Mouse (Mus musculus) cortical plate, adult 2 months (tissue): Measurements from ENCODE around the gene Ahcyl1. TPM values are rescaled to one million over a fixed set of nuclear protein-coding genes. Genes with fewer than 3 reads are reported as not detected.
"Not testable (repeated sequence)": the region's sequence is repeated elsewhere in the genome, so short reads cannot be mapped to it uniquely, and the experiment has no call there.

Source experiments
- H3K27ac ChIP-seq: fragments of 200-500 bp; 2 replicates; pipeline ENCODE4 v1.5.1; 2012; ENCODE audit warnings: low read length, control low read depth, inconsistent platforms; ENCODE audit not compliant: insufficient read depth
- H3K4me1 ChIP-seq: fragments of 200-500 bp; 2 replicates; pipeline ENCODE4 v1.6.1; 2011; ENCODE audit warnings: low read length; ENCODE audit not compliant: control insufficient read depth, insufficient read depth
- H3K4me3 ChIP-seq: fragments of 200-500 bp; 2 replicates; pipeline ENCODE4 v1.5.1; 2011; ENCODE audit warnings: mild to moderate bottlenecking, low read length, control low read depth; ENCODE audit not compliant: insufficient read depth
- CTCF ChIP-seq: fragments of 200-500 bp; IDR thresholded peaks from 2 replicates; pipeline ENCODE4 v1.5.1; 2011; ENCODE audit warnings: mild to moderate bottlenecking, control low read depth, low read length; ENCODE audit not compliant: insufficient read depth; ENCODE audit errors: extremely low read depth
- POLR2A ChIP-seq: fragments of 200-500 bp; IDR thresholded peaks from 2 replicates; pipeline ENCODE4 v1.6.1; 2011; ENCODE audit warnings: mild to moderate bottlenecking, low read length, control low read depth; ENCODE audit not compliant: insufficient read depth; ENCODE audit errors: extremely low read depth
- polyA plus RNA-seq: library from polyadenylated mRNA; depleted of rRNA; stranded (reverse); fragments of >200 nt; gene quantifications from 2 replicates; pipeline ENCODE4 v1.2.3, GENCODE M21; 2012

Gene Ahcyl1
- polyA plus RNA-seq, 1 experiment: 347 TPM

DNA sequence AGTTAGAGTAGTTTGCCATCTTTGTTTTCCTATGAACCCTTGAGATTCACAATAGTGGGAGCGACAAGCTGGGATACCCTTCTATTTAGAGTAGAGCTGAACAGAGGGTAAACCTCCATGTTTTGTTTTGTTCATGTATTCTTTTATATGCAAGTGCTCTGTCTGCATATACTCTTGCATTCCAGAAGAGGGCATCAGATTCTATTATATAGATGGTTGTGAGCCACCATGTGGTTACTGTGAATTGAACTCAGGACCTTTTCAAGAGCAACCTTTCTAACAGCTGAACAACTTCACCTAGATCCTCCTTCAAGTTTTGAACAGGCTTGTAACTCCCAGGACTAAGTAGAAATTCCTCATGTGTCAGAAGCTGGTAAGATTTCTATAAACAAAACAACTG lies 37.4 kb downstream of the Ahcyl1 start:
- Histone ChIP-seq H3K4me1 (no peaks in the 10 kb centered on the region), H3K4me3 (no peak overlapping the region), H3K27ac (no peak overlapping the region)
- TF ChIP-seq CTCF (no peak), POLR2A (no peak)

DNA sequence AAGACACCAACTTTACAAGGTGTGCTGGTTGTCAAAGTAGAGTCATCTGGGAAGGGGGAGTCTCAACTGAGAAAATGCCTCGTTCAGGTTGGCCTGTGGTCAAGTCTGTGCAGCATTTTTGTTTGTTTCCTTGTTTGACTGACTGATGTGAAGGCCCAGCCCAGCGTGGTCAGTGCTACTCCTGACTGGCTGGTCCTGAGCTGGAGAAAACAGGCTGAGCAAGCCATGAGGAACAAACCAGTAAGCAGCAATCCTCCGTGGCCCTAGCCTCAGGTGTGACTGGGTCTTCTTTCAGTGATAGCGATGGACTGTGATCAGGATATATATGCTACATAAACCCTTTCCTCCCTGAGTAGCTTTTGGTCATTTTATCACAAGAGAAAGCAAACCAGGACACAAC lies 39.5 kb downstream of the Ahcyl1 start:
- Histone ChIP-seq H3K4me1 (peaks cover 1% of the 10 kb centered on the region; the same call in 1 of the 2 replicates), H3K4me3 (no peak overlapping the region), H3K27ac (no peak overlapping the region)
- TF ChIP-seq POLR2A (no peak), CTCF (no peak)

DNA sequence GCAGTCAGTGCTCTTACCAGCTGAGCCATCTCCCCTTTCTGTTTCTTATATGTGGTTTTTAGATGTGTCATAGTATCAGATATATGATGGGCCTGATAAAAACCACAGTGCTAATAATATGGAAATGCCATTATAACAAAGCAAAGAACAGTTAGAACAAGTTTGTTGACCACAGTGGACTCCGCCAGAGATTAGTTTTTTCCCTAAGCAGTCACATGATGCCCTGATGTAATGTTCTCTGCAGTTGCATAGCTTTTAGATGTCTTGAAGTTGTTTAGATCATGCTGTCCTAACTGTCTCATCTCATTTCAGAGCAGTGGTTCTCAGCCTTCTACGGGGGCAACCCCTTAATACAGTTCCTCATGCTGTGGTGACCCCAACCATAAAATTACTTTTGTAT lies 40.2 kb downstream of the Ahcyl1 start:
- no peak overlapping the region for H3K4me3 ChIP-seq
- no peak for TF ChIP-seq POLR2A
- no peak for TF ChIP-seq CTCF
- no peak overlapping the region for H3K27ac ChIP-seq
- peaks cover 1% of the 10 kb centered on the region; the same call in 1 of the 2 replicates for H3K4me1 ChIP-seq

DNA sequence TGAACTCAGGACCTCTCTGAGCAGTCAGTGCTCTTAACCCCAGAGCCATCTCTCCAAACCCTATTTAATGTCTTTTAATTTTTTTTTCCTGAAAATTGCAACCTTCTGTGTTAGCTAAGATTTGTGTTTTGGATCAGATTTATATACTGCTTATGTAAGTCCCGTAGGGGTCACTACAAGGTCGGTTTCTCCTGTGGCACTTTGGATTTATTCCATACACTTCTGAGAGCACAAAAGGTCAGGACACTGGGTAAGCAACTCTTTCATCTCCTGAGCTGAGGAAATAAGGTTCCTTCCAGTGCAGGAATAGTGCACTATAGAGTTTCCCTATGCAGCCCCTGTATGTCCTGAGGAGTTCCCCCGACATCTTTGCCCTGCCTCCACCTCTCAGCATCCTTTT lies 40.9 kb downstream of the Ahcyl1 start:
- no peak overlapping the region for H3K27ac ChIP-seq
- TF ChIP-seq CTCF: no peak
- TF ChIP-seq POLR2A: no peak
- H3K4me1 ChIP-seq: peaks cover 1% of the 10 kb centered on the region; the same call in 1 of the 2 replicates
- no peak overlapping the region for H3K4me3 ChIP-seq

DNA sequence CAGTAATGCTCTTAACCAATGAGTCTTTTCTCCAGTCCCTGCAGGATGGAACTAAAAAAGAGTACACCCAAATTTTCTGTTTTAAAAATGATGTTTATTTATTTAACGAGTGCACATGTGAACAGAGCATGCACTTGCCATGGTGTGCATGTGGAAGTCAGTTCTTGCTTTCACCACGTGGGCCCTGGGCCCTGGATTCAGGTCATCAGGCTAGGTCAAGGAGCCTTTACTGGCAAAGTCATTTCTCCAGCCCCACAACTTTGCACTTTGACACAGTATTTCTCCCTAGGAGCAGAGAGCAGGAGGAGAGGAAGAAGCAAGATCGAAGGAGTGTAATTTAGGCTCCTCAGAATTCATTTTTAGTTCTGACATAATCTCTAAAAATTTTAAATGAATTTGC lies 41.5 kb downstream of the Ahcyl1 start:
- H3K4me1 ChIP-seq: peaks cover 1% of the 10 kb centered on the region; the same call in 1 of the 2 replicates
- TF ChIP-seq POLR2A (no peak), CTCF (no peak)
- no peak overlapping the region for H3K4me3 ChIP-seq
- no peak overlapping the region for H3K27ac ChIP-seq

DNA sequence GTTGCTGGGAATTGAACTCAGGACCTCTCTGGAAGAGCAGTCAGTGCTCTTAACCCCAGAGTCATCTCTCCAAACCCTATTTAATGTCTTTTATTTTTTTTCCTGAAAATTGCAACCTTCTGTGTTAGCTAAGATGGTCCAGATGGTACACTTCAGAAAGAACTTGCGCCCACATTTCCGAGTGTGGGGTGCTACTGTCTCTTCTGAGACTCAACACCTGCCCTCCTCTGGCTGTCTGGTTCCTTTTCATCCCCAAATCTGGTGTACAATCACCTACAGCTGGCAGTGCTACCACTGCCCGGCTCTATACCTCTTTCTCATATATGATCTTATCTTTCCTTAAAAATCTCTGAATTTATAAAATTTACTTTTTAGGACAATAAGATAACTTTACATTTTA lies 43.4 kb downstream of the Ahcyl1 start:
- H3K27ac ChIP-seq: no peak overlapping the region
- TF ChIP-seq POLR2A (no peak), CTCF (no peak)
- H3K4me1 ChIP-seq: peaks cover 1% of the 10 kb centered on the region; the same call in 1 of the 2 replicates
- no peak overlapping the region for H3K4me3 ChIP-seq

DNA sequence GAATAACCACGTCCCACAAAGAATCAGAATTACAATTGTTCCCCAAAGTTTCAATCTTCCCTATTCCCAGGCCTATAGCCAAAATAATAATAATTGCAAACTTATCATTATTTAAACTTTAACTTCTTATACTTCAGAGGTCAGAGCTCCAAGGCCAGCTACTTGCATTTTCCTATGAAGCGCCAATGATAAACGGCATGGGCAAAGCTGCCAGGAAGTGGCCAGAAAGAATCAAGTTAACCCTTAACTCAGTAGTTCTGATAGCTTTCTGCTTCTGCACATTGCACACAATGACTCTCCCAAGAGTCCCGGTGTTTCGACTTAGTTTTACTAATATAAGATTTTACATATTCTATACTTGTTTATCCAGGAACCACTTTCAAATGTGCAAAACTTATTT lies 46.1 kb downstream of the Ahcyl1 start:
- not testable (repeated sequence) for H3K27ac ChIP-seq, H3K4me3 ChIP-seq, H3K4me1 ChIP-seq

DNA sequence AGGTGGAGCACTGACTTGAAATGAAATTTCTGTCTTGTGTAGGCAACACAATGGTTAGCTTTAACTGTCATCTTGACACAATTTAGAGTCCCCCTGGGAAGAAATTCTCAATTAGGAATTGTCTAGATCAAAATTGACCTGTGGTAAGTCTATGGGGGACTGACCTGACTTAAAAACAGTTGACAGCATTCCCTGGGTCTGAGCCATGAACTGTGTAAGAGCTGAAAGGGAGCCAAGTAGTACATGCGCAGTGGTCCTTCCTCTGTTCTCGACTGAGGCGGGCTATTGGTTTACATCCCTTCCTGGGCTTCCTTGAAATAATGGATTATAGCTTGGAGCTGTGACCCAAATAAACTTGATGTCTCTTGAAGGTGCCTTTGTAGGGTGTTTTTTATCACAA lies 49.4 kb downstream of the Ahcyl1 start:
- TF ChIP-seq CTCF (no peak), POLR2A (no peak)
- Histone ChIP-seq H3K4me1 (no peaks in the 10 kb centered on the region), H3K27ac (no peak overlapping the region), H3K4me3 (no peak overlapping the region)

DNA sequence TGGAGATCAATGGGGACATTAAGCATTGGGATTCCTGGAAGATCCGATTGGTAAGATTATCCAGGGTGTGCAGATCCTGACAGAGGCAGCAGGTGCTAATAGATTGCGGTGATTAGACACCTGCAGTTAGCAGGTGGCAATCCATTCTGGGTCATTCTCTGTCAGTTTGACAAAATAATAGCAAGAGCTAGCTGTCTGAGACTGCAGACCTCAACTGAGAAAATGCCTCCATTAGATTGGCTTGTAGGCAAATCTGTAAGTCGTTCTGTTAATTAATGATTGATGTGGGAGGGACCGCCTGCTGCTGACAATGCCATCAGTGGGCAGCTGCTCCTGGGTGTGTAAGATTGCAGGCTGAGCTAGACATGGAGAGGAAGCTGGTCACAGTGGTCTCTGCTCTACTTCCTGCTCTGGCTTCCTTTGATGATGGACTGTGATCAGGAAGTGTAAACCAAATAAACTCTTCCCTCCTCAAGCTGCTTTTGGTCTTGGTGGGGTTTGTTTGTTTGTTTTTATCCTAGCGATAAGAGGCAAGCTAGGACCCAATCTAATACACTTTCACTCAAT lies 58.7 kb downstream of the Ahcyl1 start:
- H3K4me1 ChIP-seq: no peaks in the 10 kb centered on the region
- H3K4me3 ChIP-seq: no peak overlapping the region
- TF ChIP-seq CTCF (no peak), POLR2A (no peak)
- no peak overlapping the region for H3K27ac ChIP-seq

DNA sequence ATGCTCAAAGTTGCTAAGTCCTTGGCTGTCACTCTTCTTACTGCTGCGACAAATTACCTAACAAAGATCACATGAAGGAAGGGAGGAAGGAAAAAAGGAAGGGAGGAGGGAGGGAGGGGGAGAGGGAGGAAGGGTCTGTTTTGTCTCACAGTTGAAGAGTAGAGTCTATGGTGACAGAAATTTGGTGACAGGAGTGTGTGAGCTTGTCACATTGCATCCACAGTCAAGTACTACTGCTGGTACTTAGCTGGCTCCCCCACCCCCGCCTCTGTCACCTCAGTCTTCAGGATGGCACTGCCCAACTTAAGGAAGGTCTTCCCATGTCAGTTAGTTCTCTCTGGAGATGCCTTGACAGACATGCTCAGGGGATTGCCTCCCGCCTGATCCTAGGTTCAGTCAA lies 60.1 kb downstream of the Ahcyl1 start:
- no peak overlapping the region for H3K4me3 ChIP-seq
- H3K4me1 ChIP-seq: no peaks in the 10 kb centered on the region
- no peak for TF ChIP-seq CTCF
- TF ChIP-seq POLR2A: no peak

DNA sequence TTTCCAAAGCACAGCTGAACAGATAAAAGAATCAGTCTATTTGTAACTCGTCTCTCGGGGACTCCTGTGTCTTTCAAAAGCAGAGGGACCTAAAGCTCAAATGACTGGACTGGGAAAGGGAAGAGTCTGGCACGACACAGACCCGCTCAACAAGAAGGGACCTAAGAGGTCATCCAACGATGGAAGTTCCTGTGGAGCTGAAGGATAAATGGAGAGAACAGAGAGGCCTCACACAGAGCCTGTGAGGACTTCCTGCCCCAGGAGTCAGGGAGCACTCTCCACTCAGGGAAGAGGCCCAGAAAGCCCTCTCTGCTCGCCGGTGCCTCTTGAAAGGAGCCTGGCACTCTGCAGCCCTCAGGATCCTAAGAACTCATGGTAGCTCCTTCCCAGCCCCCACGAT lies 60.5 kb downstream of the Ahcyl1 start:
- TF ChIP-seq POLR2A (no peak), CTCF (no peak)
- H3K4me3 ChIP-seq: no peak overlapping the region
- H3K27ac ChIP-seq: no peak overlapping the region
- H3K4me1 ChIP-seq: no peaks in the 10 kb centered on the region

More for the DNA sequence above, 60.1 kb downstream of the Ahcyl1 start:
- H3K27ac ChIP-seq: no peak overlapping the region
